Mouse (Mus musculus) MEL (cell line): ENCODE results near the gene Gm42417. TPM values are rescaled to one million over a fixed set of nuclear protein-coding genes. Genes with fewer than 3 reads are reported as not detected.

Experiments used
- DNase-seq: peaks from one replicate; pipeline ENCODE4 v3.0.0; 2011; ENCODE audit warnings: low read depth, low spot score
- H3K27ac ChIP-seq: 2 replicates; pipeline ENCODE4 v1.5.1; 2012; ENCODE audit warnings: low read depth, mild to moderate bottlenecking, control low read depth, low read length, moderate library complexity; ENCODE audit not compliant: control insufficient read depth
- H3K27me3 ChIP-seq, 2 experiments: fragments of 150-350 bp in 1 of 2; sonication (generic) in 1 of 2; 2 replicates each; pipeline ENCODE4 v1.6.1; 2012; ENCODE audit warnings: low read length in 2 of 2, mild to moderate bottlenecking in 2 of 2, improper control_type of control experiment in 1 of 2, moderate library complexity in 1 of 2; ENCODE audit not compliant: insufficient read depth in 2 of 2, control insufficient read depth in 1 of 2
- H3K36me3 ChIP-seq, 2 experiments: 2 replicates each; pipeline ENCODE4 v1.6.1; 2012 to 2014; ENCODE audit warnings: low read length in 2 of 2, improper control_type of control experiment in 1 of 2, inconsistent platforms in 1 of 2, mild to moderate bottlenecking in 1 of 2; ENCODE audit not compliant: insufficient read depth in 2 of 2, control insufficient read depth in 1 of 2
- H3K4me1 ChIP-seq, 2 experiments: fragments of 150-350 bp in 1 of 2; sonication (generic) in 1 of 2; 2 replicates each; pipeline ENCODE4 v1.6.1; 2012; ENCODE audit warnings: low read length in 2 of 2, improper control_type of control experiment in 1 of 2, mild to moderate bottlenecking in 1 of 2; ENCODE audit not compliant: insufficient read depth in 2 of 2, control insufficient read depth in 1 of 2
- H3K4me3 ChIP-seq, 2 experiments: fragments of 150-350 bp in 1 of 2; sonication (generic) in 1 of 2; 2 replicates each; pipeline ENCODE4 v1.5.1; 2012; ENCODE audit warnings: low read depth in 2 of 2, low read length in 2 of 2, mild to moderate bottlenecking in 2 of 2, moderate library complexity in 2 of 2, control low read depth in 1 of 2, improper control_type of control experiment in 1 of 2; ENCODE audit not compliant: control insufficient read depth in 1 of 2, insufficient read depth in 1 of 2
- H3K79me2 ChIP-seq: 2 replicates; pipeline ENCODE4 v1.6.1; 2012; ENCODE audit warnings: mild to moderate bottlenecking, low read length, moderate library complexity; ENCODE audit not compliant: control insufficient read depth, poor library complexity, insufficient read depth
- H3K9ac ChIP-seq: 2 replicates; pipeline ENCODE4 v1.6.1; 2012; ENCODE audit warnings: low read depth, mild to moderate bottlenecking, control low read depth, low read length, moderate library complexity; ENCODE audit not compliant: control insufficient read depth, poor library complexity, severe bottlenecking
- H3K9me3 ChIP-seq: fragments of 150-350 bp; sonication (generic); replicated peaks from 2 replicates; pipeline ENCODE4 v1.6.1; 2012; ENCODE audit warnings: mild to moderate bottlenecking, low read length, improper control_type of control experiment, moderate library complexity; ENCODE audit not compliant: insufficient read depth
- BHLHE40 ChIP-seq: IDR thresholded peaks from 2 replicates; pipeline ENCODE4 v1.6.1; 2012; ENCODE audit warnings: low read depth, mild to moderate bottlenecking, inconsistent platforms, low read length, improper control_type of control experiment, borderline replicate concordance
- CHD2 ChIP-seq: IDR thresholded peaks from 2 replicates; pipeline ENCODE4 v1.6.1; 2011; ENCODE audit warnings: low read length, improper control_type of control experiment
- CTCF ChIP-seq, 3 experiments: IDR thresholded peaks in 2 of 3; conservative IDR thresholded peaks in 1 of 3; 2 replicates each; pipeline ENCODE4 v1.5.1; 2011 to 2012; ENCODE audit warnings: low read length in 3 of 3, low read depth in 2 of 3, mild to moderate bottlenecking in 2 of 3, improper control_type of control experiment in 1 of 3, inconsistent platforms in 1 of 3, mixed read lengths in 1 of 3, moderate library complexity in 1 of 3; ENCODE audit not compliant: control insufficient read depth in 1 of 3, insufficient read depth in 1 of 3, poor library complexity in 1 of 3, severe bottlenecking in 1 of 3
- ELF1 ChIP-seq: IDR thresholded peaks from 2 replicates; pipeline ENCODE4 v1.6.1; 2014; ENCODE audit warnings: low read depth, mild to moderate bottlenecking, inconsistent platforms, low read length, improper control_type of control experiment, moderate library complexity
- GATA1 ChIP-seq: IDR thresholded peaks from 2 replicates; pipeline ENCODE4 v1.6.1; 2011; ENCODE audit warnings: low read depth, low read length, improper control_type of control experiment
- HCFC1 ChIP-seq: IDR thresholded peaks from 2 replicates; pipeline ENCODE4 v1.6.1; 2012; ENCODE audit warnings: low read depth, mild to moderate bottlenecking, inconsistent platforms, low read length, improper control_type of control experiment, moderate library complexity
- KAT2A ChIP-seq: conservative IDR thresholded peaks from 2 replicates; pipeline ENCODE4 v1.6.1; 2012; ENCODE audit warnings: low read depth, low read length, improper control_type of control experiment, inconsistent platforms
- MAZ ChIP-seq: IDR thresholded peaks from 2 replicates; pipeline ENCODE4 v1.6.1; 2012; ENCODE audit warnings: low read depth, mild to moderate bottlenecking, inconsistent platforms, low read length, improper control_type of control experiment
- MXI1 ChIP-seq: IDR thresholded peaks from 2 replicates; pipeline ENCODE4 v1.6.1; 2011; ENCODE audit warnings: mild to moderate bottlenecking, low read depth, low read length, improper control_type of control experiment
- MYC ChIP-seq: IDR thresholded peaks from 2 replicates; pipeline ENCODE4 v1.6.1; 2011; ENCODE audit warnings: low read depth, mild to moderate bottlenecking, low read length, improper control_type of control experiment, moderate library complexity
- NELFE ChIP-seq: IDR thresholded peaks from 2 replicates; pipeline ENCODE4 v1.6.1; 2011; ENCODE audit warnings: low read depth, low read length, improper control_type of control experiment
- NRF1 ChIP-seq: IDR thresholded peaks from 2 replicates; pipeline ENCODE4 v1.6.1; 2014; ENCODE audit warnings: low read depth, mild to moderate bottlenecking, inconsistent platforms, low read length, improper control_type of control experiment, moderate library complexity; ENCODE audit not compliant: poor library complexity, insufficient read depth, severe bottlenecking
- POLR2A ChIP-seq, 2 experiments: IDR thresholded peaks; 2 replicates each; pipeline ENCODE4 v1.6.1; 2011 to 2012; ENCODE audit warnings: low read length in 2 of 2, mild to moderate bottlenecking in 2 of 2, control low read depth in 1 of 2, improper control_type of control experiment in 1 of 2, low read depth in 1 of 2, moderate library complexity in 1 of 2; ENCODE audit not compliant: control insufficient read depth in 1 of 2, insufficient read depth in 1 of 2, poor library complexity in 1 of 2
- RAD21 ChIP-seq: IDR thresholded peaks from 2 replicates; pipeline ENCODE4 v1.6.1; 2011; ENCODE audit warnings: mild to moderate bottlenecking, low read depth, low read length, improper control_type of control experiment
- RCOR1 ChIP-seq: IDR thresholded peaks from 2 replicates; pipeline ENCODE4 v1.6.1; 2012; ENCODE audit warnings: low read depth, mild to moderate bottlenecking, inconsistent platforms, low read length, improper control_type of control experiment
- SIN3A ChIP-seq: IDR thresholded peaks from 2 replicates; pipeline ENCODE4 v1.6.1; 2012; ENCODE audit warnings: low read length, improper control_type of control experiment, inconsistent platforms
- SMC3 ChIP-seq: IDR thresholded peaks from 2 replicates; pipeline ENCODE4 v1.6.1; 2011; ENCODE audit warnings: low read depth, low read length, improper control_type of control experiment
- TAL1 ChIP-seq: IDR thresholded peaks from 2 replicates; pipeline ENCODE4 v1.6.1; 2012; ENCODE audit warnings: mild to moderate bottlenecking, inconsistent platforms, low read length, moderate library complexity, mixed read lengths
- TBP ChIP-seq: IDR thresholded peaks from 2 replicates; pipeline ENCODE4 v1.8.0; 2011; ENCODE audit warnings: low read depth, low read length, improper control_type of control experiment
- TCF12 ChIP-seq: IDR thresholded peaks from 2 replicates; pipeline ENCODE4 v1.6.1; 2014; ENCODE audit warnings: low read depth, mild to moderate bottlenecking, inconsistent platforms, low read length, improper control_type of control experiment, moderate library complexity
- USF2 ChIP-seq, 2 experiments: IDR thresholded peaks; 2 replicates each; pipeline ENCODE4 v1.6.1; 2011 to 2012; ENCODE audit warnings: improper control_type of control experiment in 2 of 2, low read length in 2 of 2, borderline replicate concordance in 1 of 2, inconsistent platforms in 1 of 2, low read depth in 1 of 2, mild to moderate bottlenecking in 1 of 2; ENCODE audit not compliant: insufficient read depth in 1 of 2
- ZMIZ1 ChIP-seq: IDR thresholded peaks from 2 replicates; pipeline ENCODE4 v1.6.1; 2012; ENCODE audit warnings: low read depth, mild to moderate bottlenecking, inconsistent platforms, low read length, improper control_type of control experiment, moderate library complexity
- ZNF384 ChIP-seq: IDR thresholded peaks from 2 replicates; pipeline ENCODE4 v1.6.1; 2012; ENCODE audit warnings: low read depth, mild to moderate bottlenecking, inconsistent platforms, low read length, improper control_type of control experiment
- polyA plus RNA-seq, 2 experiments: library from polyadenylated mRNA; stranded (reverse) in 1 of 2; unstranded in 1 of 2; fragments of >175 nt in 1 of 2; fragments of >200 nt in 1 of 2; gene quantifications; 2 replicates each; pipeline versions ENCODE4 v1.2.1 to v1.2.4; 2012; ENCODE audit warnings: low replicate concordance in 2 of 2, low read depth in 1 of 2; ENCODE audit not compliant: insufficient read length in 2 of 2, insufficient read depth in 1 of 2, missing spikeins in 1 of 2
- total RNA-seq: library from RNA; depleted of rRNA; stranded (reverse); fragments of 300-350 nt; gene quantifications from 2 replicates; pipeline ENCODE4 v1.2.3, GENCODE M21; 2012

Gm42417 gene
- total and polyA plus RNA-seq, 3 experiments: 0.74 TPM; not detected in 2

- Histone ChIP-seq H3K27me3 (no peaks in the 10 kb centered on the region), H3K9me3 (no peaks in the 10 kb centered on the region), H3K9ac (peak overlapping the region; percentile 79), H3K27ac (peak overlapping the region; percentile 53), H3K4me3 (peak overlapping the region; percentile 82 to 89), H3K4me1 (peaks cover 2 to 9% of the 10 kb centered on the region in 2 experiments), H3K79me2 (peaks cover 8% of the 10 kb centered on the region), H3K36me3 (peaks cover 0 to 3% of the 10 kb centered on the region in 2 experiments; a peak in 2 of 4 replicates)
- DNase-seq: peak; percentile 29
- TF ChIP-seq NRF1 (peak; percentile 66), BHLHE40 (no peak)
Measured at GRCm38 (mm10) chr1:36512089-36512965, 26.9 kb downstream of the Gm42417 start.

GRCm38 (mm10) chr1:36511289-36512021 is 27.8 kb downstream of the Gm42417 start, which contains the start of gene Cnnm3:
Gene Cnnm3 (plus strand): TSS chr1:36511867.
- TF ChIP-seq TBP: 0 out of 2 replicates have a peak, but pooled peaks have one; percentile 17
- TF ChIP-seq RCOR1: no peak
- no peak for TF ChIP-seq ZMIZ1
- TF ChIP-seq MXI1: peak; percentile 54; the same call in 1 of the 2 replicates
- TF ChIP-seq NELFE: peak; percentile 57; the same call in 1 of the 2 replicates
- peak; percentile 74; the same call in 1 of the 2 replicates for TF ChIP-seq MAZ
- TF ChIP-seq CHD2: peak; percentile 73
- TF ChIP-seq RAD21: peak; percentile 50
- TF ChIP-seq TAL1: no peak
- no peak for TF ChIP-seq ZNF384
- peak; percentile 47; the same call in 1 of the 2 replicates for TF ChIP-seq NRF1
- no peak for TF ChIP-seq GATA1
- TF ChIP-seq POLR2A (IDR thresholded peaks at IDR 0.05; ENCODE audit: control insufficient read depth in 1 of 2, insufficient read depth in 1 of 2, low read depth in 1 of 2, low read length in 2 of 2, poor library complexity in 1 of 2): peak; percentile 70 to 87; a peak in 3 of 4 replicates
- TF ChIP-seq TCF12: peak; percentile 52
- TF ChIP-seq USF2 (IDR thresholded peaks at IDR 0.05; ENCODE audit: borderline replicate concordance in 1 of 2, insufficient read depth in 1 of 2, low read depth in 1 of 2, low read length in 2 of 2): no peak
- peak; percentile 90 for TF ChIP-seq SIN3A
- 0 out of 2 replicates have a peak, but pooled peaks have one; percentile 17 for TF ChIP-seq MYC
- peak; percentile 59 for TF ChIP-seq SMC3
- TF ChIP-seq HCFC1: peak; percentile 86
- TF ChIP-seq KAT2A: peak; percentile 64; the same call in 1 of the 2 replicates
- peak; percentile 69 to 76 (median 71) for TF ChIP-seq CTCF (IDR thresholded peaks at IDR 0.05 in 2 of 3, conservative IDR thresholded peaks at IDR 0.05 in 1 of 3; ENCODE audit: control insufficient read depth in 1 of 3, insufficient read depth in 1 of 3, low read depth in 2 of 3, low read length in 3 of 3, poor library complexity in 1 of 3, severe bottlenecking in 1 of 3)
- peak; percentile 51; the same call in 1 of the 2 replicates for TF ChIP-seq ELF1
- TF ChIP-seq, all 39 proteins: peak for 16
- DNase-seq: peak; percentile 98
- Histone ChIP-seq H3K27me3 (no peaks in the 10 kb centered on the region), H3K36me3 (peaks cover 0 to 3% of the 10 kb centered on the region in 2 experiments; a peak in 2 of 4 replicates), H3K4me1 (peaks cover 2 to 9% of the 10 kb centered on the region in 2 experiments), H3K9ac (peak within 1 kb of the TSS; percentile 79), H3K4me3 (peak within 1 kb of the TSS; percentile 82 to 89), H3K79me2 (peaks cover 8% of the 10 kb centered on the region), H3K27ac (peak within 1 kb of the TSS; percentile 53), H3K9me3 (no peaks in the 10 kb centered on the region)
